Mouse (Mus musculus) kidney, postnatal 25 days (tissue): ENCODE measurements at regions not wholly inside any gene's neighbourhood (a gene's known extent, or its start where the extent isn't known, plus 50 kb on each side); places are given as distances from the start of the nearest gene placed in this dataset.

Source experiments
- DNase-seq, 2 experiments: peaks; one replicate each; pipeline ENCODE4 v3.0.0; 2021; ENCODE audit warnings: mixed read lengths in 2 of 2

DNA sequence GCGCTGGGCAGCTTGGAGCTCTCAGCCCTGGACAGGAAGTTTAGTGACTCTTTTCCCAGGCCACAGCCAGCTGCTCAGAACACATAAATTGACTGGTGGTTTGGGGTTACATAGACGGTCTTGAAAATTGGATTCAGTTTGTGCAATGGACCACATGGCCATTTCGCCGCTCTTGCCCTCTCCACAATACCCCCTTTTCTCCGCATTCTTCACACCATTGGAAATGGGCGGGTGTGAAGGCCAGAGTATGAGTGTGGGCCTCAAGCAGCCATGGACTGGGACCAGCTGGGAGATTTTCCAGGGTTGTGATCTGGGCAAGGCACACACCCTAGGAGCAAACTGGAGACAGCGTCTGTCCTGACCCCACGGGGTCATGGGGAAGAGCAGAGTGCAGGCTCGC lies 135.1 kb upstream of the Cops8 start:
- peak; percentile 26 to 63 for DNase-seq

DNA sequence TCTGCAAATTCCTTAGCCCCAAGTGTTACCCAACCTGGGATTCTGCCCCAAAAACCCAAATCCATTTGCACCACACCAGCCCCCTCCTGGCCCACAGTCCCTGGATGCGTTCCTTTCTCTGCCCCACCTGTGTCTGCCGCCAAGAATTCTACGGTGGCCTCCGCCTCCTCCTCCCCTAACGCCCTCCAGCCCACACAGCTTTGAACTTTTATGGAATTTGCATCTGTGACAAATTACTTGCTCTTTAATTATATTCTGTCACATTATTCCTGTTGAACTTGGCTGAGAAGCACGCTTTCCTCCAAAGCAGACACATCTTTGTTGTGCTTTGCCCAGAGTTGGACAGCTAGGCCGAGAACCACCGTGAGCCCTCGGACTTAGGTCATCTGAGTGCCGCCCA lies 131.8 kb upstream of the Cops8 start:
- DNase-seq, result peak; percentile 35 to 63

DNA sequence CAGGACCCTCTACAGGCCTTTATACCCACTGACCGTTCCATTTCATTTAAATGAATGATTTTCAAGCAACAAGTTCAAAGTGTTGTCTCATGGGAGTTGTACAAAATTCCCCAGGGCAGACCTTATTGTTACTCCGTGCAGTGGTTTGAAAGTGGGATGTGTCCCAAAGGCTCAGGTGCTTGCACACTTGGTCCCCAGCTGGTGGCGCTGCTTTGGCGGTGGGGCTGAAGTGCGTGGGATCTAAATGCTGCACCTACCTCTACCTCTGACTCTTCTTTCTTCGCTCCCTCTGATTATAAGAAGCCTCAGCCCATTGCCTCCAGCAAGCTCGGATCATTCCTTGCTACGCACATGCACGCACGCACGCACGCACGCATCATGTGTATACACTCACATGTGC lies 131.0 kb upstream of the Cops8 start:
- DNase-seq, result no peak

DNA sequence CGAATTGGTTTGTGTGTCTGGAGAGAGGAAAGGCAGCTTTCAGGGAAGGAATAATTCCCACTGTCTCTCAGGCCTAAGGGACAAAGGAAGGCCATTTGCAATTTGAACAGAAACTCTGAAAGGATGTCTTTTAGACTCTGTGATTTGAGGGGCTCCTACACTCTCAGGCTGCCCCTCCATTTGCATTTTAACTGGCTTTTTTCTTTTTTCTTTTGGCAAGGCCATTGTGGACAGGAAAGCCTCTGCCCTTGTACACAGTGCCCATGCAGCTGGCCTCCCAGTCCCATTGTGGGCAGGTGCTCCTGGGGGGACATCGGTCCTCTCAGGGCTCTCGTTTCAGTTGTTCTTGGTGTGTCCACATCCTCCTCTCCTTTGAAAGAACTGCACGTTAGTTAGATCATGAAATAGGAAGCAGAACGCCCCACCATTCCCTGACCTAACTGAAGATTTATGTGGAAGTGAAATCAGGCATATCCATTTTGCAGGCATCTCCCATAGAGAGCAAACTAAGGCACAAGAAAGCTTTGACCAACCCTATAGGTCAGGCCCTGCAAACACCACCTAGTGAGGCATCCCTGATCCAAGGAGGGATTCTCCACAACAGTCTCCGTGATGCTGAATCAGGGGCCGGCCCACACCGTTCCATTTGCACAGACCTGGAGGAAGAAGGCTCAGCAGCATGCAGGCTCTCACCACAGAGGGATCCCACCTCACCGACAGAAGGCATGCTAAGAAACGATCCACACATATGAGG lies 127.5 kb upstream of the Cops8 start:
- DNase-seq, result no peak

DNA sequence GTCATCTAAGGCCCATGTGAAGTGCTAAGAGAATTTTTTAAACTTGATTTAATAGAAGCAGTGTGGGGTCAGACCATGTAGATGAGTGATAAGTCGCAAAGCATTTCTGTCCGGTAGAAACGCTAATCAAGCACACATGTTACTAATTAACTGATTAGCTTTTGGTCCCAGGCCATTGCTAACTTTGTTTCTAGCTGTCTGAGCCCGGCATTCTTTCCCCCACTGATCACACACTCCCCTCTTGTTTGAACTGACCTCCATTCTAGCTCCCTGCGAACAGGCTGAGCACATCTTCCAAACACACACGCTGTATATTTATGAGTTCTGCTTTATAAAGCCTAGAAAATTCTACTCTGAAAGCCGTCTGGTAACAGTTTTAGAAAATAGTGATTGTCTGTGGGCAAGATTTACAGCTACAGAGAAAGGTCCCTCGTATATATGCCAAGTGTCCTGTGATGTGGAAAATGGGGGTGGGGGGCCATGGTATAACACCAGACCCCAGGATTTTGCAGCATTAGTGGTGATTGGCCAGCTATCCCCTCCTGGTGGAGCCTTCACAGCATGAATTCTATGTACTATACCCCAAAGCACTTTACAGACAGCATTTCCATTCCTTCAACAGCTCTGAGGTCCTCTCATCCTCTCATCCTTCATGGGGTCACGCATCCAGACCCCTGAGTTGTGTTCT lies 126.1 kb upstream of the Cops8 start:
- DNase-seq, result peak in 1 of 2 experiments; percentile 18

DNA sequence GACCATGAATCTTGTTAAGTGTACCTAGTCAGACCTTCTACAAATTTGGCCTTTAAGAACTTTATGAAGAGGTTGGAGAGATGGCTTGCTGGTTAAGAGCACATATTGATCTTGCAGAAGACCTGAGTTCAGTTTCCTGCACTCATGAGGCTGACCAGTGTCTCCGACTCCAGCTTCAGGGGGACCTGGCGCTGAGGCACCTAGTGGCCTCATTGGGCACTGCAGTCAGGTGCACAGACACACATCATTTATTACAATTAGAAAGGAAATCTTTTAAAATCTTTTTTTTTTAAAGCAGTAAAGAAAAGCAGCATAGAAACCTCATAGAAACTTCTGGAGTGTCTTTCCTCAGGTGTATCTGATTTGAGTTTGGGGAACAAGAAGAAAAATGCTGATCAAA lies 123.9 kb upstream of the Cops8 start:
- no peak for DNase-seq

DNA sequence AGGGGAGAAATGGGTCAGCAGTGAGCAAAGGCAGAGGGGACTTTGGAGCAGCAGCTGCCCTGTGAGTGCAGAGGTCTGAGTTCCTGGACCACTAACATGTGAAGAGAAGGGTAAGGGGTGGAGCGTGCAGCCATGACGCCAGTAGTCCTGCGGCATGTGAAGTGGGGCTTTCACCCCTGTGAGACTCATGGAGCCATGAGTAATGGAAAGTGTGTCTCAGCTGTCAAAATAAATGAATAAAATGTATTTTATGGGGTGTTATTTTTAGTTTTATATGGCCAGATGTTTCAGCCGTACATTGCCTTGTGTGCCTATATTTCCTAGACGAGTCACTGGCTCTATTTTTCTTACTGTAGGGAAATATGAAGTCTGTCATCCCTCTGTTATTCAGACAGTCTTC lies 121.5 kb upstream of the Cops8 start:
- DNase-seq, result no peak

DNA sequence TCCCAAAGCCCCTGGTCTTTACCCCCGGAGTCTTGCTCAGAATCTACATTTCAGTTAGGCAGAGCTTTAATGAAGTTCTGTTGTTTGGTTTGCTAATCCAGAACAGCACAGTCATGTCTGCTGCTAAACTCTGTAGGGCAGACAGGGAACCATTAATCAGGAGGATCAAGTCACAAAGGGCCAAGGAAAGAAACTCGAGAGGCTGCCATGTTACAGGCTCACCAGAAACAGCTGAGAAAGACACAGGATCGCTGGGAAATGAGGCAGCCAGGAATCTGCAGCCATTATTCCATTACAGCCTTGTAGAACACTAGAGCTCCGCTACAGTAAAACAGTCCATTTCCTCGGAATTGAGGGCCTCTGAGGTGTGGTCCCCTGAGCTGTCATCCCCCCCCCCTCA lies 121.1 kb upstream of the Cops8 start:
- DNase-seq, result no peak

DNA sequence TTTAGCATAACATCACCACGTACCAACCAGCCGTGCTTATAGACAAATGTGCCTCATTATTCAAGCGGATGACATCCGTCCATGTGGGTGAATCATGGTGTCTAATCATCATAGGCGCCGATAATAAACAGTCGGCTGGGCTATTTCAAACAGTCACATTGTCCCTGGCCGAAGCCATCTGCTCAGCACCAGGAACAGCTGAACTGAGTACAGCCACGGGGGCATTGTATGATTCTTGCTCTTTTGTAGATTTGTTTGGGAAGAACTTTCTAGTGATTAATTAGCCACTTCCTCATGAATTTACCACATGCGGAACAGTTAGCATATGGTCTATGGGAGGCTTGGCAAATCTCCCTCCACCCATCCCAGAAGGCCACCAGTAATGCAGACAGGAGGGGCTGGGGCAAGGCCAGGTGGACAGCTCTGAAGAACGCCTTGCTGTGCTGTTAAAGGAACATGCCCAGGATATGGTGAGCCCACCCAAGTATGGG lies 116.4 kb upstream of the Cops8 start:
- no peak for DNase-seq

DNA sequence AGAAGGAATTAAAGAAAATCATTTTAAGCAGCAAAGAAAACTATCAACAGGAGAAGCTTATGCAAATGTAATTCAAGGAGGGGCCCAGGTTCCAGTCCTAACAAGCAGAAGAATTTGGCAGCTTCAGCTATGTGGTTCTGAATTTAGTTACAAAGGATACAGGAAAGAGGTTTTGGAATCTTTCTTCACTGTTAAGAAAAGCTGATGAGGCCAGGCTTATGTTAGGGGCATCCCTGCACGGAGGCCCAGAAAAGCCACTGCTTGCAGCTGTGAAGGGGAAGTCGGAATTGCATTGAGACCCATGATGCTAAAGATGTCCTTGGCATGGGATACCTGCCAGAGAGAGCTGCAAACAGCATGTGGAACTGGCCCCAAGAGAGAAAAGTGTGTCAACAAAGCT lies 114.9 kb upstream of the Cops8 start:
- no peak for DNase-seq

DNA sequence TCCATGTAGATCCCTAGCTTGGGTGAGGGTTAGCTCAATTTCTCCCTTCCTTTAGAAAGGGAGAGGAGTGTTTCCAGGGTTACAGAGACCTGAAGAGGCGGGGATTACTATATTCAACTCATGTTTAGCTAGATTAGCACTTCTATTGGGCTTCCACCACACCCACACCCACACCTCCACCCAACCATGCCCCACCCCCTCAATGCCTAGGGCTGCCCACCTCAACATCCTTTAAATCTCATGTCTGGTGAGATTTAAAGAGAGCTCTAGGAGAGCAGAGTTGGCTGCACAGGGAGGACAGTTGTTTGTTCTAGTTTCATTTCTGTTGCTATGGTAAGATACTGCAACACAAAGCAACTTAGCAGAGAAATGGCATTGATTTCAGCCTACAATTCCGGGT lies 113.8 kb upstream of the Cops8 start:
- no peak for DNase-seq

DNA sequence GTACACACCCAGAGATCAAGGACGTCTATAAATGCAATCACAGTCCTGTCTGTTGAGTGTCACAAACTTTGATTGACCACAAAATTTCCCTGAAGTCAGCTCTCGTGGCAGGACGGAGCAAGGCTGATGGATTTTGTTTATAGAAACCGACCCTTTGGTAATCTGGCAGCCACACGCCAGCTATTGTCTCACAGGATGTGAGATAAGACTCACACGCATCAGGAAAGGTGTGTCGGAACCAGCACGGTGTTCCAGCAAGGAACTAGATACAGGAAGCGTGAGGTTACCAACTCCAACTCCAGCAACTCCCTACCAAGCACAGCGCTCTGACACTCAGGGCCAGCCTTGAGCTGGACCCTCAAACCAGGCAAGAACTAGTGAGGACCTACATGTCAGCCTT lies 112.4 kb upstream of the Cops8 start:
- peak in 1 of 2 experiments; percentile 59 for DNase-seq

DNA sequence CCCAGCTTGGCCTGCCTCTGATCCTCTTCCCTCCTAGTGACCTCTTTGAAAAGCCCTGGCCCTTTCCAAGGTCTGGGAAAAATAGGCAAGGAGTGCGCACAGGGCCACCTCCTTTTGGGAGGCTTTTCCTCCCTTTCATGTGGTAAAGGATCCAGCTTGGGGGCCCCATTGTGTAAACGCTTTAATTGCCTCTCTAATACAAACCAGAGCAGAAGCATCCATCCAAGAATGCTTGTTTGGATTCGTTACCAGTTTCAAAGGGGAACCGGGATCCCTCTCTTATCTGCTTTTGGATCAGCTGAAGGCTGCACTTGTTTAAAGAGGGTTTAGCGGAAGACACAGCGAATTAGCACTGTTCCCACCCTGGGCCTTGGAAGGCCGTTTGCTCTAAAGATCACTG lies 109.3 kb upstream of the Cops8 start:
- no peak for DNase-seq

DNA sequence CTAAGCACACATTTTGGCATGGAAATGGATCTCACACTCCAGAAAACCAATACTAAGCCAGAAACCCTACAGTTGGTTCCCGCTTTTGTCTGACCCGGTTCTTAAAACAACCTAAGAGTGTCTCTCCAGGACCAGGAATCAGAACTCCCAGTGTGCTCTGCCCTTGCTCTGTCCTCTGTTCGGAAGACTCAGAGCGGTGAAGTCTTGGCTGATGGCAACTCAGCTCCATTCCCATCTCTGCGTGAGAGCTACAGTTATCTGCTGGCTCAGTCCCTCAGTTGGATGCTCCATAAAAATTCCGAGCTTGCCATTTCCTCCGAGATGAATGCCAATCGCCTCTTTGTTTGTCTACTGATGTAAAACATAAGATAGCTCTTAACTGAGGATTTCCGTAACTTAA lies 107.6 kb upstream of the Cops8 start:
- DNase-seq, result no peak

DNA sequence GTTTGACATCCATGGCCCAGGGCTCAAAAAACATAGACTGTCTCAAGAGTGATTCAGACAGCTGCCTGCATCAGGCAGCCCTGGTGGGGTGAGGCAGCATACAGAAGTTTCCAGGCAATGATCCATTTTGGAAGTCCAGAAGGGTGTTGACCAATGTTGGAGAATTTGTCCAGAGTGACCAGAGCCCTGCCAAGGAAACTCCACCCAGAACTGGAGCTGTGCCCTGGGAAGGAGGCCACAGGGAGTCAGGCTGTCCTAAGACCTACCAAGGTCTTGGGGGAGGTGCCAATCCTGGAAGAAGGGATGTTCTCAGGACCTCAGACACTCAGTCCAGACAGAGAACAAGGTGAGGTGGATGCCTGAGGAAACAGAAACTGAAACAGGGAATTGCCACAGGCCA lies 105.2 kb upstream of the Cops8 start:
- DNase-seq, result peak; percentile 19 to 60

DNA sequence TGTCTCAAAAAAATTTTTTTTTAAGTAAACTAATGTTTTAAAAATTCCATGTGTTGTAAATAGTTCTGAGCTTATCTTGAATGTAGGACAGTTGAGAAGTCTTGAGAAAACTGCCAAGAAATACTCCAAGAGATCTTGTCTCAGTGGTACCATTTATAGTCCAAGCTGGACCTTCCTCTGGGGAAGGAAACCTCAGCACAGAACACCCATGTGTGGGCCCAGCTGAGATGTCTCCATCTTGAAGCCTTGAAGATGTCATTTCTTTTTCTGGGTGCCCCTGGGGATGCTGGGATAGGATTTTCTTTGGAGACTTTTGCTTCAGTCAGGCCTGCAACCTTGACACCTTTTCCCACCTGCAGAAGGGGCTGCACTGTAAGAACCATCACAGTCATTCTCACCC lies 101.4 kb upstream of the Cops8 start:
- DNase-seq, result no peak

DNA sequence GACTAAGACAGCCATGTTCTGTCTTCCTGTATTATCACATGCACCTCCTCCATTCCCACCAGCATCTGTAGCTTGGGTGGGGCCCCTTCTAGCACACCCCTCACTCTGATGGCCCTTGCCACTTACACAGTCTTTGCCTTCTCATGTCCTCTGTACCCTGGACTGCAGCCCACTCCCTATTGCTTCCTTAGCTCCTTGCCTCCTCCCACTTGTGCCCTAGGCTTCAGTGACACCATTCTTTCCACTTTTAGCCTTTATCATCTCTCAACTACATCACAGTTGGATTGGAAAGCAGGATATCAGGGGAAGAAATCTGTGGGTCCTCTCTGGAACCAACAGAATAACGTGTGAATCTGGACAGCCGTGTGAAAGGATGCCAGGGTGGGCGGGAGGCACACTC lies 100.4 kb upstream of the Cops8 start:
- DNase-seq, result no peak

DNA sequence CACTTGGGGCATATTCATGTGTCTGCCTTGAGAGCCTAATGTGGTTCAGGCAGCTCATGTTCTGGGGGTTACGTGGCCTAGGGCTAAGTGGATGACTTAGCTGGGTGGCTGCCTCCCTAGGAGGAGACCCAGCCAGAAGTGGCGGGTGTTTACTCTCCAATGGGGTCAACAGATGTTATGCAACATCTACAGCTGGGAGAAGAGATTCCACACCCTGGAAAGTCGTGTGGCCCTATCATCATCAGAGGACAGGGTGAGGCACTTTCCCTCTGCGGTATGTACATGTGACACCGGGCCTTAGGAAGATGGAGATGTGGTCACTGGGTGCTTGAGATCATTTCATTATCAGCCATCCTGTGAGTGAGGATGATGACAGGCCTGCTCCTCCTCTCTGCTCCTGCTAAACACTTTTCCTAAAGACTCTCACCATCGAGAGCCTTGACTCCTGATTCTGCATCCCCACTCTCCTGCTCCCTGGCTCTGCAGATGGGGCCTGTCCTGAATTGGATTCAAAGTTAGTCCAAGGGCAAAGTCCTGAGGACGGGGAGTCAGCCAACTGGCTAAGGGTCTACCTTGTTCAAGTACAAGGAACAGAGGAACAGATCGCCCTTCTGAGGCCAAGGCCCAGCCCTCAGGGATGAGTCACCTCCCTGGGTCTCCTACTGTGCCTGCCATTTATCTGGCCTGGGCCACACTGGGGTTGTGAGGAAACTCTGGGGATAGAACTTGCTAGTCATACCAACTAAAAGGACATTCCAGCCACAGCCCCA lies 99.8 kb upstream of the Cops8 start:
- no peak for DNase-seq

DNA sequence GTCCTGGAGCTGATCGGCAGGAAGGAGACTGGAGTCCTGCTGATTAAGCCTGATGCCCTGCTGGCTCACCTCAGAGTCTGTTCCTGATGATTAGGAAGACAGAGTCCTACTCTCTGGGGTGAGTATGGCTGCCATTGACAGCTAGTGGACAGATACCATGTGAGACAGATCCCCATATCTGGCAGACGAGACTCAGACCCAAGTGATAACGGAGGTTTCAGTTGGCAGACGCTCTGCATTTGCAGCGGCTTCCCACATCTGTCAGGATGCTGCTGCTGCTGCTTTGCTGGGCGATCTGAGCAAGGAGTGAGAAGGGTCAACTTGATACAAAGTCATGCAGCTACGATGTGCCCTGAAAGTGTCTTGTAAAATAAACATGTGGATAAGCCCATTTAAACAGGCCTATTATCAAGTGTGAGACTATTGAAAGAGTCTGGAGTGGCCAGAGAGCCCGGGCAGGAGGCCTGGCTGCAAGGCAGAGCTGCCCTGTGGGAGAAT lies 98.1 kb upstream of the Cops8 start:
- no peak for DNase-seq

DNA sequence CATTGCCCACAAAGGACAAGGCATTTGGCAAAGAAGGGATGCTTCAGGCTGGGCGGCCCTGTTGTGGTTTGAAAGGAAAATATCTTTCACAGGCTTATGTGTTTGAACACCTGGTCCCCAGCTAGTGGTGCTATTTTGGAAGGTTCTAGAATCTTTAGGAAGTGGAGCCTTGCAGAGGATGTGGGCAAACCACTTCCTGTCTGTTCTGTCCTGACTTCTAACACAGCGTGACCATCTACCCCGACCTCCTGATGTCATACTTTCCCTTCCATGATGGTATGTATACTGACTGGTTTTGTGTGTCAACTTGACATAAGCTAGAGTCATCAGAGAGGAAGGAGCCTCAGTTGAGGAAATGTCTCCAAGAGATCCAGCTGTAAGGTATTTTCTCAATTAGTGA lies 97.2 kb upstream of the Cops8 start:
- DNase-seq, result no peak

DNA sequence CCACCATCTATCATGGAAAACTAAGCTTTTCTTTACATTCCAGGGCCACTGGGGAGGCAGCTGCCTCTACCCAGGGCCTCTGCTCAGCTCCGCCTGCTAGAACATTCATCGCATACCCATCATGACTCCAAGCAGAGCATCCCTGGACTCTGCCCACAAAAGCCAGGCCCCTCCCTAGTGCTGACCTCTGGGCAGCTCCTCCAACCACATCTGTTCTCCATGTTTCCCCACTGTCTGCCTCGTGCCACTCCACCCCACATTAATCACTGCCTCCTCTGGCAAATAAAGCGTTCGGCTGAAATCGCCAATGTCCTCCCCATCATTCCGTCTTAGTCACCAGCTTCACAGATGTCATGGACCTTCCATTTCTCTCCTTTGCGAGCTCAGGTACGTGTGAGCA lies 96.2 kb upstream of the Cops8 start:
- no peak for DNase-seq

DNA sequence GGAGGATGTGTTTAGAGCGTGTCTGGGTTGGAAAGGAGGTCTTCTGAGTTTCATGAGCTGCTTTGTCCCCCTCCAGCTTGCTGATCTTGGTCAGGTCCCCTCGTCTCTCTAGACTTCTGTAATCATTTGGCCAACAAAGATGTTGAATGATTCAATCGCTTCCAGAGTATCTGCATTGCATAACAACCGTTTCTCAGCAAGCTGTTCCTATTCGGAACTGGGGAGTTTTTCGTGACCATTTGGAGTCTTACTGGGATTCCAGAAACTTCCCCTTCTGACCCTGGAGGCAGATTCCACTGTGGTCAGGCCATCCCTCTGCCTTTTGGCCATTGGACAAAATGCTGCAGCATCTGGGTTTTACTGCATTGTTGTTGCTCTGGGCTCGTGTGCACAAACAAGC lies 93.4 kb upstream of the Cops8 start:
- no peak for DNase-seq

DNA sequence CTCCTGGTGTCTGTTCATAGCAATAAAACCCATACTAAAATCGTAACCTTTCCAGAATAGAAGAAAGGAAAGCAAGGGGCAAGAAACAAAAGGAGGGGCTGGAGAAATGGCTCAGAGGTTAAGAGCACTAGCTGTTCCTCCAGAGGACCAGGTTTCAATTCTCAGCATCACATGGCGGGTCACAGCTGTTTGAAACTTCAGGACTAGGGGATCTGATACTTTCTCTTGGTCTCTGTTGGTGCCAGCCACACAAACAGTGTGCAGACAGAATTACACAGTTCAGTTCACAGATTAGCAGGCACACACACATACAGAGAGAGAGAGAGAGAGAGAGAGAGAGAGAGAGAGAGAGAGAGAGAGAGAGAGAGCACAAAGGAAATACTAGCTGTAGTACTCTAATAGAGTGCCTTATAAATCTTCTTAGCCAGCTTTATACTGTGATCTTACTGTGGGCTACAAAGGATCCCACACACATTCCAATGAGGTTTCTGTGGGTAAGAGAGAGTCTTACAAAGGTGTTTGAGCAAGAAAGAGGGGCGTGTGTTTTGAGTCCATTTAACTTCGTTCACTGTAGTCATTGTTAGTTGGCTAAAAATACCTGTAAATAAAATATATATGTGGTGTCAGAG lies 89.2 kb upstream of the Cops8 start:
- no peak for DNase-seq
